Mouse (Mus musculus) cerebellum, adult 2 months (tissue): ENCODE measurements at regions not wholly inside any gene's neighbourhood (a gene's known extent, or its start where the extent isn't known, plus 50 kb on each side); places are given as distances from the start of the nearest gene placed in this dataset.
"Not testable (repeated sequence)": the region's sequence is repeated elsewhere in the genome, so short reads cannot be mapped to it uniquely, and the experiment has no call there.

ENCODE experiments used
- DNase-seq, 2 experiments: peaks; one replicate each; pipeline ENCODE4 v3.0.0; 2021
- H3K27ac ChIP-seq: fragments of 200-500 bp; 2 replicates; pipeline ENCODE4 v1.5.1; 2012; ENCODE audit warnings: low read length, control low read depth, inconsistent platforms; ENCODE audit not compliant: insufficient read depth
- H3K27me3 ChIP-seq: fragments of 200-500 bp; 2 replicates; pipeline ENCODE4 v1.6.1; 2012; ENCODE audit warnings: inconsistent platforms, mild to moderate bottlenecking, low read length, moderate library complexity; ENCODE audit not compliant: control insufficient read depth, insufficient read depth
- H3K4me1 ChIP-seq: fragments of 200-500 bp; 2 replicates; pipeline ENCODE4 v1.6.1; 2011; ENCODE audit warnings: low read length; ENCODE audit not compliant: control insufficient read depth, insufficient read depth
- H3K4me3 ChIP-seq: fragments of 200-500 bp; replicated peaks from 2 replicates; pipeline ENCODE3; 2011; ENCODE audit warnings: mild to moderate bottlenecking, low read depth, low read length, control low read depth; ENCODE audit not compliant: insufficient read depth
- CTCF ChIP-seq: fragments of 200-500 bp; IDR thresholded peaks from 2 replicates; pipeline ENCODE4 v1.5.1; 2011; ENCODE audit warnings: low read depth, mild to moderate bottlenecking, control low read depth, low read length, moderate library complexity, borderline replicate concordance; ENCODE audit not compliant: insufficient read depth
- POLR2A ChIP-seq: fragments of 200-500 bp; IDR thresholded peaks from 2 replicates; pipeline ENCODE4 v1.6.1; 2011; ENCODE audit warnings: low read length, control low read depth, borderline replicate concordance; ENCODE audit not compliant: insufficient read depth
- WGBS: fragments of 180-500 bp; shearing (Covaris S2); methylation state at CpG from one replicate; pipeline ENCODE4 v1.1.7; 2018; 5-methylcytosine and 5-hydroxymethylcytosine counted together

- no peak for TF ChIP-seq POLR2A
- TF ChIP-seq CTCF = no peak
- no peak for DNase-seq
- Histone ChIP-seq H3K27ac (no peak overlapping the region), H3K27me3 (no peaks in the 10 kb centered on the region), H3K4me3 (no peak overlapping the region), H3K4me1 (no peaks in the 10 kb centered on the region)
- WGBS = 74% methylated on average over 6 of the region's 6 CpGs
These were observed 513.5 kb upstream of the Klf6 start for GRCm38 (mm10) chr13:5347503-5348469.

GRCm38 (mm10) chr13:5367058-5367797, 494.1 kb upstream of the Klf6 start:
- 92% methylated on average over 7 of the region's 7 CpGs for WGBS

GRCm38 (mm10) chr13:5370007-5370406, 491.3 kb upstream of the Klf6 start:
- Histone ChIP-seq H3K4me1 (no peaks in the 10 kb centered on the region), H3K27me3 (no peaks in the 10 kb centered on the region), H3K27ac (no peak overlapping the region), H3K4me3 (no peak overlapping the region)
- no peak for TF ChIP-seq POLR2A
- no peak for TF ChIP-seq CTCF
- WGBS = 63% methylated on average over 8 of the region's 8 CpGs
- DNase-seq = no peak

More at GRCm38 (mm10) chr13:5367058-5367797, 494.1 kb upstream of the Klf6 start:
- no peaks in the 10 kb centered on the region for H3K4me1 ChIP-seq
- H3K27me3 ChIP-seq = no peaks in the 10 kb centered on the region
- TF ChIP-seq CTCF (no peak), POLR2A (no peak)
- no peak overlapping the region for H3K4me3 ChIP-seq
- no peak for DNase-seq
- no peak overlapping the region for H3K27ac ChIP-seq

- no peak overlapping the region for H3K27ac ChIP-seq
- no peaks in the 10 kb centered on the region for H3K27me3 ChIP-seq
- TF ChIP-seq CTCF = no peak
- no peak for TF ChIP-seq POLR2A
- no peaks in the 10 kb centered on the region for H3K4me1 ChIP-seq
- no peak overlapping the region for H3K4me3 ChIP-seq
- no peak for DNase-seq
These were observed 488.1 kb upstream of the Klf6 start for GRCm38 (mm10) chr13:5373191-5373590.

- 93% methylated on average over 4 of the region's 4 CpGs for WGBS
- no peak overlapping the region for H3K4me3 ChIP-seq
- no peaks in the 10 kb centered on the region for H3K4me1 ChIP-seq
- no peak for DNase-seq
- H3K27me3 ChIP-seq = no peaks in the 10 kb centered on the region
- H3K27ac ChIP-seq = no peak overlapping the region
- TF ChIP-seq CTCF = no peak
- TF ChIP-seq POLR2A = no peak
These were observed 453.0 kb upstream of the Klf6 start for GRCm38 (mm10) chr13:5408226-5408804.

GRCm38 (mm10) chr13:5412052-5412451, 449.2 kb upstream of the Klf6 start:
- TF ChIP-seq CTCF = no peak
- TF ChIP-seq POLR2A = no peak
- Histone ChIP-seq H3K4me1 (no peaks in the 10 kb centered on the region), H3K4me3 (no peak overlapping the region), H3K27me3 (no peaks in the 10 kb centered on the region), H3K27ac (no peak overlapping the region)
- no peak for DNase-seq

- not testable (repeated sequence) for H3K27me3 ChIP-seq, H3K27ac ChIP-seq, H3K4me3 ChIP-seq, H3K4me1 ChIP-seq, DNase-seq
These were observed 448.3 kb upstream of the Klf6 start for GRCm38 (mm10) chr13:5413009-5413408.
